Mouse (Mus musculus): ENCODE results near the gene Serpina3c.
"Not testable (repeated sequence)": the region's sequence is repeated elsewhere in the genome, so short reads cannot be mapped to it uniquely, and the experiment has no call there.

The Serpina3c gene

GRCm38 (mm10) chr12:104112333-104112732 lies 41.3 kb downstream of the Serpina3c start, which contains the start of gene Serpina3a:
Serpina3a (plus strand) TSS chr12:104112724.
- not testable (repeated sequence) for DNase-seq (ENCODE audit: low spot score in 2 of 2)

- no peak for DNase-seq (ENCODE audit: low spot score in 2 of 2)
Measured at GRCm38 (mm10) chr12:104108507-104108906, 45.2 kb downstream of the Serpina3c start.

- DNase-seq (ENCODE audit: low spot score in 2 of 2) = no peak
Measured at GRCm38 (mm10) chr12:104106919-104107318, 46.8 kb downstream of the Serpina3c start.

- no peak for DNase-seq (ENCODE audit: low spot score in 2 of 2)
Measured at GRCm38 (mm10) chr12:104105847-104106246, 47.8 kb downstream of the Serpina3c start.

GRCm38 (mm10) chr12:104100768-104101167 lies 52.9 kb downstream of the Serpina3c start, which contains the start of gene Serpina5:
Serpina5 (plus strand) TSS chr12:104101113.
- no peak for DNase-seq (ENCODE audit: low spot score in 2 of 2)
